Mouse (Mus musculus) lung, postnatal 0 days (tissue): ENCODE data around the gene Ebf4. TPM values are rescaled to one million over a fixed set of nuclear protein-coding genes. Genes with fewer than 3 reads are reported as not detected.
A peak's percentile ranks its signal among the peaks of the same experiment; 100 is the strongest.
"Not testable (repeated sequence)": the region's sequence is repeated elsewhere in the genome, so short reads cannot be mapped to it uniquely, and the experiment has no call there.

Source experiments
- ATAC-seq: fragments of 200-750 bp; cut with Nextera tagmentation; 2 replicates; pipeline ENCODE4 v1.8.0; 2017; ENCODE audit warnings: moderate library complexity
- DNase-seq: peaks from one replicate; pipeline ENCODE4 v3.0.0-alpha.2; 2016; ENCODE audit warnings: low spot score
- H3K27ac ChIP-seq: fragments of 300-500 bp; sonication (generic); 2 replicates; pipeline ENCODE4 v1.5.1; 2014; ENCODE audit warnings: antibody characterized with exemption, mild to moderate bottlenecking, low read length, mixed read lengths
- H3K27me3 ChIP-seq: fragments of 300-500 bp; sonication (generic); replicated peaks from 2 replicates; pipeline ENCODE4 v1.6.1; 2014; ENCODE audit warnings: low read length, mixed read lengths; ENCODE audit not compliant: insufficient read depth
- H3K36me3 ChIP-seq: fragments of 300-500 bp; sonication (generic); 2 replicates; pipeline ENCODE4 v1.6.1; 2014; ENCODE audit warnings: low read length, mixed read lengths; ENCODE audit not compliant: insufficient read depth
- H3K4me1 ChIP-seq: fragments of 300-500 bp; sonication (generic); 2 replicates; pipeline ENCODE4 v1.6.1; 2014; ENCODE audit warnings: antibody characterized with exemption, low read depth, low read length, mixed read lengths; ENCODE audit not compliant: insufficient read depth
- H3K4me2 ChIP-seq: fragments of 300-500 bp; sonication (generic); replicated peaks from 2 replicates; pipeline ENCODE4 v1.6.1; 2014; ENCODE audit warnings: low read depth, mild to moderate bottlenecking, low read length, moderate library complexity, mixed read lengths
- H3K4me3 ChIP-seq: fragments of 300-500 bp; sonication (generic); 2 replicates; pipeline ENCODE4 v1.5.1; 2014; ENCODE audit warnings: low read depth, low read length
- H3K9ac ChIP-seq: fragments of 300-500 bp; sonication (generic); replicated peaks from 2 replicates; pipeline ENCODE4 v1.6.1; 2014; ENCODE audit warnings: low read depth, mild to moderate bottlenecking
- H3K9me3 ChIP-seq: fragments of 300-500 bp; sonication (generic); 2 replicates; pipeline ENCODE4 v1.6.1; 2016; ENCODE audit warnings: low read length, mixed read lengths
- CTCF ChIP-seq: IDR thresholded peaks from 2 replicates; pipeline ENCODE4 v1.5.1; 2016; ENCODE audit warnings: antibody characterized with exemption, mild to moderate bottlenecking
- EP300 ChIP-seq: IDR thresholded peaks from 2 replicates; pipeline ENCODE4 v1.6.1; 2016; ENCODE audit warnings: antibody characterized with exemption, mild to moderate bottlenecking, control low read depth
- WGBS: fragments of 180-500 bp; shearing (Covaris S2); extraction: QIAGEN DNeasy Blood & Tissue Kit; methylation state at CpG from one replicate; pipeline ENCODE4 v1.1.7; 2014; 5-methylcytosine and 5-hydroxymethylcytosine counted together
- polyA plus RNA-seq: library from polyadenylated mRNA; unstranded; fragments of >200 nt; fragmentation: Nextera tagmentation; extraction: Ambion mirVana; gene quantifications from 2 replicates; pipeline ENCODE4 v1.2.1, GENCODE M21; 2015

The Ebf4 gene
- polyA plus RNA-seq, 1 experiment from 2014 or later: 0.88 TPM

GRCm38 (mm10) chr2:130365211-130366094 is 70.5 kb downstream of the Ebf4 start:
- ATAC-seq (peak; percentile 52), DNase-seq (peak; percentile 58)
- Histone ChIP-seq H3K9me3 (no peaks in the 10 kb centered on the region), H3K36me3 (no peaks in the 10 kb centered on the region), H3K4me2 (peak overlapping the region; percentile 56), H3K4me1 (no peaks in the 10 kb centered on the region), H3K4me3 (peak overlapping the region; percentile 25), H3K27ac (no peak overlapping the region), H3K27me3 (peaks cover 27% of the 10 kb centered on the region), H3K9ac (no peak overlapping the region; the same call in 1 of the 2 replicates)
- peak; percentile 39 for TF ChIP-seq CTCF
- TF ChIP-seq EP300: no peak
- WGBS: 7% methylated on average over 26 of the region's 30 CpGs

- Histone ChIP-seq H3K27ac (no peak overlapping the region), H3K4me1 (no peaks in the 10 kb centered on the region), H3K9ac (0 out of 2 replicates have a peak overlapping the region, but pooled peaks have one; percentile 16), H3K4me3 (no peak overlapping the region), H3K36me3 (no peaks in the 10 kb centered on the region), H3K4me2 (no peak overlapping the region), H3K27me3 (peaks cover 8% of the 10 kb centered on the region), H3K9me3 (no peaks in the 10 kb centered on the region)
- 49% methylated on average over 4 of the region's 4 CpGs for WGBS
- no peak for TF ChIP-seq CTCF
- no peak for TF ChIP-seq EP300
- DNase-seq: no peak
- ATAC-seq: no peak
Observed at GRCm38 (mm10) chr2:130367386-130367785, 72.4 kb downstream of the Ebf4 start.

GRCm38 (mm10) chr2:130373026-130373425 is 78.1 kb downstream of the Ebf4 start:
- not testable (repeated sequence) for H3K36me3 ChIP-seq, H3K9ac ChIP-seq, H3K27ac ChIP-seq, DNase-seq, H3K4me1 ChIP-seq, H3K4me2 ChIP-seq, H3K9me3 ChIP-seq, H3K4me3 ChIP-seq, ATAC-seq, H3K27me3 ChIP-seq
- 39% methylated on average over 1 of the region's 1 CpGs for WGBS

GRCm38 (mm10) chr2:130374951-130375350 is 80.0 kb downstream of the Ebf4 start:
- Histone ChIP-seq H3K27ac (no peak overlapping the region), H3K36me3 (no peaks in the 10 kb centered on the region), H3K4me3 (no peak overlapping the region), H3K9me3 (no peaks in the 10 kb centered on the region), H3K9ac (no peak overlapping the region), H3K4me2 (no peak overlapping the region), H3K27me3 (no peaks in the 10 kb centered on the region), H3K4me1 (no peaks in the 10 kb centered on the region)
- ATAC-seq (no peak), DNase-seq (peak; percentile 5)
- TF ChIP-seq EP300 (no peak), CTCF (no peak)
- 61% methylated on average over 4 of the region's 4 CpGs for WGBS

GRCm38 (mm10) chr2:130383205-130383604 is 88.2 kb downstream of the Ebf4 start:
- TF ChIP-seq CTCF (no peak), EP300 (no peak)
- no peak for DNase-seq
- Histone ChIP-seq H3K27me3 (no peaks in the 10 kb centered on the region), H3K4me1 (no peaks in the 10 kb centered on the region), H3K9ac (no peak overlapping the region), H3K4me3 (no peak overlapping the region), H3K4me2 (no peak overlapping the region), H3K27ac (no peak overlapping the region), H3K36me3 (no peaks in the 10 kb centered on the region), H3K9me3 (no peaks in the 10 kb centered on the region)
- ATAC-seq: no peak
- 50% methylated on average over 3 of the region's 3 CpGs for WGBS

GRCm38 (mm10) chr2:130383895-130384294 is 88.9 kb downstream of the Ebf4 start:
- Histone ChIP-seq H3K27me3 (no peaks in the 10 kb centered on the region), H3K36me3 (no peaks in the 10 kb centered on the region), H3K4me1 (no peaks in the 10 kb centered on the region), H3K4me3 (no peak overlapping the region), H3K9ac (no peak overlapping the region), H3K27ac (no peak overlapping the region), H3K9me3 (no peaks in the 10 kb centered on the region), H3K4me2 (no peak overlapping the region)
- WGBS: 57% methylated on average over 6 of the region's 6 CpGs
- no peak for ATAC-seq
- TF ChIP-seq CTCF: no peak
- TF ChIP-seq EP300: no peak
- DNase-seq: peak; percentile 17
